Comparison of ENCODE assay signal across 8 mouse cellular contexts in the genomic region with DNA sequence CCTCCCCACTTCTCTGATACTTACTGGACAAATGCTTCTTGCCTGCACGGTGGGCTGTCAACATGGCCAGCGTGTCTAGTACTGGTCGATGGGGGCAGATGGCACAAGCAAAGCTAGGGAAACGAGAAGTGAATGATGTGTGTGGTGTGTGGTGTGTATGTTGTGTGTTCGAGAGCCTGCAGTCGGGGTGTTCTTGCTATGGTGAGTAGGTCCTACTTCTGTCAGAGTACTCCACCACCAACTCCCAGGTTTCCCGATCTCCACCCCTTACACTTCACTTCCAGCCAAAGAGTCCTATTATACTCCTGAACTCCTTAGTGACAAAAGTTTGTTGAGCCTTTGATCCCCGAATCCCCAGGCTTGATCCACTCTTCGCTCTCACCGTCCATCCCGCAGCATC. TPM values are rescaled to one million over a fixed set of nuclear protein-coding genes. Genes with fewer than 3 reads are reported as not detected.
DNase-seq lines count a peak whose midpoint lies in the region; ATAC-seq and TF ChIP-seq lines count a peak whose summit lies in the region.

No protein-coding gene starts in this region.

- peak overlapping the region; percentile 70 for H3K4me2 ChIP-seq in limb, embryonic 14.5 days (replicated peaks; ENCODE audit: low read depth, low read length, severe bottlenecking)
- H3K4me2 ChIP-seq in stomach, embryonic 15.5 days = peak overlapping the region; percentile 87

- peaks cover 22% of the 10 kb centered on the region for H3K4me1 ChIP-seq in spleen, adult 2 months (ENCODE audit: control insufficient read depth, insufficient read depth, insufficient read length)
- H3K4me1 ChIP-seq in limb, embryonic 14.5 days (ENCODE audit: control insufficient read depth, insufficient read depth, low read length) = peaks cover 11% of the 10 kb centered on the region; the same call in 1 of the 2 replicates
- H3K4me1 ChIP-seq in stomach, embryonic 15.5 days = peaks cover 10% of the 10 kb centered on the region; the same call in 1 of the 2 replicates

- no peak for TF ChIP-seq CTCF in spleen, adult 2 months (IDR thresholded peaks at IDR 0.05; ENCODE audit: extremely low read depth, insufficient read depth, insufficient read length, insufficient replicate concordance)

- no peak for TF ChIP-seq POLR2A in spleen, adult 2 months (IDR thresholded peaks at IDR 0.05; ENCODE audit: low read depth, low read length)
- TF ChIP-seq POLR2A in limb, embryonic 14.5 days (IDR thresholded peaks at IDR 0.05; ENCODE audit: borderline replicate concordance, extremely low read depth, insufficient read depth, insufficient read length) = no peak

- no peak for ATAC-seq in CD4-positive, CD25-positive, alpha-beta regulatory T cell, adult 4 months
- no peak for ATAC-seq in limb, embryonic 14.5 days (ENCODE audit: low FRiP score, low read depth)
- ATAC-seq in stomach, embryonic 15.5 days (ENCODE audit: insufficient read depth, low FRiP score, low read depth) = no peak

- H3K9me3 ChIP-seq in limb, embryonic 14.5 days (ENCODE audit: control insufficient read depth, low read length) = no peaks in the 10 kb centered on the region
- H3K9me3 ChIP-seq in stomach, embryonic 15.5 days = no peaks in the 10 kb centered on the region

- 61% methylated on average over 11 of the region's 11 CpGs for WGBS in spleen, adult 2 months
- WGBS in limb, embryonic 14.5 days = 55% methylated on average over 11 of the region's 11 CpGs
- WGBS in stomach, embryonic 15.5 days = 49% methylated on average over 11 of the region's 11 CpGs

- DNase-seq in CD4-positive, CD25-positive, alpha-beta regulatory T cell, adult 2 months (ENCODE audit: low read depth, low spot score) = peak; percentile 13
- DNase-seq in spleen, adult 2 months (ENCODE audit: low read depth in 1 of 2, low spot score in 2 of 2) = no peak
- no peak for DNase-seq in spleen, postnatal 10 days (ENCODE audit: low spot score in 2 of 2)
- DNase-seq in limb, embryonic 14.5 days (ENCODE audit: low spot score) = no peak
- no peak for DNase-seq in frontal cortex, postnatal 14 days (ENCODE audit: low spot score in 2 of 2)
- no peak for DNase-seq in embryo, embryonic 9.5 days (ENCODE audit: extremely low spot score)

- H3K4me3 ChIP-seq in spleen, adult 2 months (ENCODE audit: extremely low read depth, insufficient read depth, insufficient read length) = peak overlapping the region; percentile 89
- H3K4me3 ChIP-seq in limb, embryonic 14.5 days (replicated peaks; ENCODE audit: low read length) = peak overlapping the region; percentile 72
- H3K4me3 ChIP-seq in stomach, embryonic 15.5 days (replicated peaks) = peak overlapping the region; percentile 65

- peaks cover 5% of the 10 kb centered on the region; the same call in 1 of the 2 replicates for H3K36me3 ChIP-seq in spleen, adult 2 months (ENCODE audit: control insufficient read depth, insufficient read depth, low read length)
- H3K36me3 ChIP-seq in limb, embryonic 14.5 days (ENCODE audit: control insufficient read depth, insufficient read depth, low read length) = peaks cover 21% of the 10 kb centered on the region
- H3K36me3 ChIP-seq in stomach, embryonic 15.5 days = no peaks in the 10 kb centered on the region

- H3K27ac ChIP-seq in spleen, adult 2 months (ENCODE audit: insufficient read depth, low read length) = no peak overlapping the region; the same call in 1 of the 2 replicates
- H3K27ac ChIP-seq in limb, embryonic 14.5 days (replicated peaks; ENCODE audit: low read depth, low read length) = peak overlapping the region; percentile 76; the same call in 1 of the 2 replicates
- peak overlapping the region; percentile 80; the same call in 1 of the 2 replicates for H3K27ac ChIP-seq in stomach, embryonic 15.5 days

- peak overlapping the region; percentile 73 for H3K9ac ChIP-seq in limb, embryonic 14.5 days (ENCODE audit: low read depth, low read length, severe bottlenecking)
- peak overlapping the region; percentile 60; the same call in 1 of the 2 replicates for H3K9ac ChIP-seq in stomach, embryonic 15.5 days

- no peaks in the 10 kb centered on the region for H3K27me3 ChIP-seq in spleen, adult 2 months (ENCODE audit: control insufficient read depth, insufficient read depth, low read length)
- H3K27me3 ChIP-seq in limb, embryonic 14.5 days (ENCODE audit: control insufficient read depth, insufficient read depth, low read length) = no peaks in the 10 kb centered on the region
- H3K27me3 ChIP-seq in stomach, embryonic 15.5 days (replicated peaks) = no peaks in the 10 kb centered on the region

RNA-seq across cellular contexts. Expression of a gene that starts 0.6 kb away (rescaled TPM):
- polyA plus RNA-seq in CD4-positive, CD25-positive, alpha-beta regulatory T cell, adult 4 months (2017; shearing (Covaris generic)) = 100 to 1,000 TPM; 110 TPM
- polyA plus RNA-seq in spleen, adult 2 months (2012; rRNA removed) = 25.2 and 29.4 TPM in 2 replicates
- 85.0 and 106 TPM in 2 replicates for polyA plus RNA-seq in limb, embryonic 14.5 days (2012; rRNA removed)
- 65.7 and 73.1 TPM in 2 replicates for polyA plus RNA-seq in limb, embryonic 14.5 days (2014; fragmentation: Nextera tagmentation; extraction: Ambion mirVana)
- 59.1 and 62.7 TPM in 2 replicates for polyA plus RNA-seq in stomach, embryonic 15.5 days (2015; fragmentation: Nextera tagmentation; extraction: Ambion mirVana)

RNA-seq across cellular contexts. Expression of a gene that starts 0.7 kb away (rescaled TPM):
- 10 to 100 TPM; 25.4 to 43.9 TPM for polyA plus RNA-seq in CD4-positive, CD25-positive, alpha-beta regulatory T cell, adult 4 months (2017; shearing (Covaris generic))
- polyA plus RNA-seq in spleen, adult 2 months (2012; rRNA removed) = 4.7 and 5.3 TPM in 2 replicates
- polyA plus RNA-seq in limb, embryonic 14.5 days (2012; rRNA removed) = 11.7 and 11.8 TPM in 2 replicates
- polyA plus RNA-seq in limb, embryonic 14.5 days (2014; fragmentation: Nextera tagmentation; extraction: Ambion mirVana) = 13.3 and 15.3 TPM in 2 replicates
- polyA plus RNA-seq in stomach, embryonic 15.5 days (2015; fragmentation: Nextera tagmentation; extraction: Ambion mirVana) = 11.6 and 11.7 TPM in 2 replicates

RNA-seq across cellular contexts. Expression of a gene that starts 8.9 kb away (rescaled TPM):
- 1 to 10 TPM; 2.5 TPM for polyA plus RNA-seq in CD4-positive, CD25-positive, alpha-beta regulatory T cell, adult 4 months (2017; shearing (Covaris generic))
- polyA plus RNA-seq in spleen, adult 2 months (2012; rRNA removed) = 0.69 and 0.91 TPM in 2 replicates
- 3.2 and 5.0 TPM in 2 replicates for polyA plus RNA-seq in limb, embryonic 14.5 days (2012; rRNA removed)
- polyA plus RNA-seq in limb, embryonic 14.5 days (2014; fragmentation: Nextera tagmentation; extraction: Ambion mirVana) = 2.9 and 3.7 TPM in 2 replicates
- 1.6 and 1.7 TPM in 2 replicates for polyA plus RNA-seq in stomach, embryonic 15.5 days (2015; fragmentation: Nextera tagmentation; extraction: Ambion mirVana)

RNA-seq across cellular contexts. Expression of a gene that starts 9.0 kb away (rescaled TPM):
- 100 to 1,000 TPM; 238 to 312 TPM for polyA plus RNA-seq in CD4-positive, CD25-positive, alpha-beta regulatory T cell, adult 4 months (2017; shearing (Covaris generic))
- 89.1 and 132 TPM in 2 replicates for polyA plus RNA-seq in spleen, adult 2 months (2012; rRNA removed)
- 4.4 and 4.9 TPM in 2 replicates for polyA plus RNA-seq in limb, embryonic 14.5 days (2012; rRNA removed)
- 6.1 and 8.0 TPM in 2 replicates for polyA plus RNA-seq in limb, embryonic 14.5 days (2014; fragmentation: Nextera tagmentation; extraction: Ambion mirVana)
- polyA plus RNA-seq in stomach, embryonic 15.5 days (2015; fragmentation: Nextera tagmentation; extraction: Ambion mirVana) = 5.1 and 6.7 TPM in 2 replicates

RNA-seq across cellular contexts. Expression of a gene that starts 22.4 kb away (rescaled TPM):
- polyA plus RNA-seq in CD4-positive, CD25-positive, alpha-beta regulatory T cell, adult 4 months (2017; shearing (Covaris generic)) = 10 to 100 TPM; 64.3 to 69.5 TPM
- 36.3 and 44.6 TPM in 2 replicates for polyA plus RNA-seq in spleen, adult 2 months (2012; rRNA removed)
- polyA plus RNA-seq in limb, embryonic 14.5 days (2012; rRNA removed) = 125 and 130 TPM in 2 replicates
- polyA plus RNA-seq in limb, embryonic 14.5 days (2014; fragmentation: Nextera tagmentation; extraction: Ambion mirVana) = 141 and 163 TPM in 2 replicates
- 119 and 124 TPM in 2 replicates for polyA plus RNA-seq in stomach, embryonic 15.5 days (2015; fragmentation: Nextera tagmentation; extraction: Ambion mirVana)
